Comparison of ENCODE assay signal across 8 mouse cellular contexts in genomic region chr3:134099471-134100125, GRCm38 (mm10).
DNase-seq lines count a peak whose midpoint lies in the region; ATAC-seq lines count a peak whose summit lies in the region.

No protein-coding gene starts in this region.

- H3K36me3 ChIP-seq in liver, embryonic 12.5 days: no peaks in the 10 kb centered on the region
- no peaks in the 10 kb centered on the region for H3K36me3 ChIP-seq in forebrain, embryonic 11.5 days (ENCODE audit: control insufficient read depth, insufficient read depth, low read length)
- H3K36me3 ChIP-seq in kidney, embryonic 16.5 days (ENCODE audit: insufficient read depth, low read length): no peaks in the 10 kb centered on the region

- ATAC-seq in liver, embryonic 12.5 days: no peak
- peak; percentile 91 for ATAC-seq in forebrain, embryonic 11.5 days (replicated peaks; ENCODE audit: low FRiP score)
- peak; percentile 62 for ATAC-seq in kidney, embryonic 16.5 days (ENCODE audit: low FRiP score, low TSS enrichment)

- no peaks in the 10 kb centered on the region for H3K9me3 ChIP-seq in liver, embryonic 12.5 days (replicated peaks)
- no peaks in the 10 kb centered on the region for H3K9me3 ChIP-seq in forebrain, embryonic 11.5 days (ENCODE audit: control insufficient read depth, low read length)
- H3K9me3 ChIP-seq in kidney, embryonic 16.5 days (ENCODE audit: low read length): no peaks in the 10 kb centered on the region

- no peak overlapping the region for H3K27ac ChIP-seq in liver, embryonic 12.5 days
- H3K27ac ChIP-seq in forebrain, embryonic 11.5 days (ENCODE audit: low read depth, low read length): 0 out of 2 replicates have a peak overlapping the region, but pooled peaks have one; percentile 18
- no peak overlapping the region for H3K27ac ChIP-seq in kidney, embryonic 16.5 days (ENCODE audit: low read length)

- no peak overlapping the region for H3K9ac ChIP-seq in liver, embryonic 12.5 days
- H3K9ac ChIP-seq in forebrain, embryonic 11.5 days (ENCODE audit: low read length): no peak overlapping the region
- H3K9ac ChIP-seq in kidney, embryonic 16.5 days (replicated peaks; ENCODE audit: low read length): no peak overlapping the region

- peak; percentile 54 for DNase-seq in liver
- peak; percentile 44 to 75 for DNase-seq in adrenal gland, adult (ENCODE audit: inconsistent age in 2 of 2, low spot score in 1 of 2)
- DNase-seq in forebrain, embryonic 11.5 days (ENCODE audit: low spot score): peak; percentile 79
- peak; percentile 43 for DNase-seq in mesoderm, embryonic 11.5 days (ENCODE audit: low read depth, low spot score)
- DNase-seq in thymus, postnatal 25 days: no peak
- no peak for DNase-seq in spleen, postnatal 10 days (ENCODE audit: low spot score in 2 of 2)

- 57% methylated on average over 3 of the region's 3 CpGs for WGBS in liver, embryonic 12.5 days (ENCODE audit: insufficient replicate concordance)
- 61% methylated on average over 3 of the region's 3 CpGs for WGBS in forebrain, embryonic 11.5 days
- WGBS in kidney, embryonic 16.5 days: 76% methylated on average over 3 of the region's 3 CpGs

- no peaks in the 10 kb centered on the region for H3K27me3 ChIP-seq in liver, embryonic 12.5 days (replicated peaks)
- no peaks in the 10 kb centered on the region for H3K27me3 ChIP-seq in forebrain, embryonic 11.5 days (ENCODE audit: control insufficient read depth, insufficient read depth, low read length)
- no peaks in the 10 kb centered on the region for H3K27me3 ChIP-seq in kidney, embryonic 16.5 days (ENCODE audit: insufficient read depth, low read length)

- no peak overlapping the region for H3K4me2 ChIP-seq in liver, embryonic 12.5 days
- H3K4me2 ChIP-seq in forebrain, embryonic 11.5 days (ENCODE audit: low read depth, low read length, severe bottlenecking): no peak overlapping the region
- H3K4me2 ChIP-seq in kidney, embryonic 16.5 days (replicated peaks; ENCODE audit: low read depth, low read length): no peak overlapping the region

- no peak overlapping the region for H3K4me3 ChIP-seq in liver, embryonic 12.5 days
- H3K4me3 ChIP-seq in forebrain, embryonic 11.5 days (ENCODE audit: low read depth, low read length): no peak overlapping the region
- H3K4me3 ChIP-seq in kidney, embryonic 16.5 days (ENCODE audit: low read length): no peak overlapping the region

- H3K4me1 ChIP-seq in liver, embryonic 12.5 days: no peaks in the 10 kb centered on the region
- peaks cover 5% of the 10 kb centered on the region; the same call in 1 of the 2 replicates for H3K4me1 ChIP-seq in forebrain, embryonic 11.5 days (replicated peaks; ENCODE audit: control insufficient read depth, insufficient read depth, low read length)
- peaks cover 13% of the 10 kb centered on the region; the same call in 1 of the 2 replicates for H3K4me1 ChIP-seq in kidney, embryonic 16.5 days (ENCODE audit: insufficient read depth, low read length)

Comparison
In these comparisons a context has a peak if more than half of its experiments do, and no peak if none do; other contexts are left out.
1. DNase-seq: peak in liver (single experiment), adrenal gland, adult (2 of 2), forebrain, embryonic 11.5 days (single experiment) and mesoderm, embryonic 11.5 days (single experiment); none in thymus, postnatal 25 days (single experiment) and spleen, postnatal 10 days (0 of 2).